Mouse (Mus musculus) liver, embryonic 14.5 days (tissue): Measurements from ENCODE around the gene Spsb4.

Source experiments
- CTCF ChIP-seq: IDR thresholded peaks from 2 replicates; pipeline ENCODE4 v1.5.1; 2016; ENCODE audit warnings: antibody characterized with exemption, low read depth, control low read depth
- EP300 ChIP-seq: IDR thresholded peaks from 2 replicates; pipeline ENCODE4 v1.6.1; 2016; ENCODE audit warnings: antibody characterized with exemption, low read depth

GRCm38 (mm10) chr9:97041633-97042032, 23.0 kb upstream of the Spsb4 start:
- TF ChIP-seq CTCF, result no peak
- no peak for TF ChIP-seq EP300
